Mouse (Mus musculus) bone marrow, adult 2 months (tissue): Measurements from ENCODE around the gene Cldn13. TPM values are rescaled to one million over a fixed set of nuclear protein-coding genes. Genes with fewer than 3 reads are reported as not detected.

Source experiments
- H3K27ac ChIP-seq: fragments of 200-500 bp; 2 replicates; pipeline ENCODE4 v1.5.1; 2012; ENCODE audit warnings: low read depth, mild to moderate bottlenecking, control low read depth, inconsistent platforms, low read length; ENCODE audit not compliant: control insufficient read depth, poor library complexity, insufficient read depth
- H3K4me1 ChIP-seq: fragments of 200-500 bp; 2 replicates; pipeline ENCODE4 v1.6.1; 2011; ENCODE audit warnings: low read length; ENCODE audit not compliant: control insufficient read depth, insufficient read depth
- H3K4me3 ChIP-seq: fragments of 200-500 bp; replicated peaks from 2 replicates; pipeline ENCODE3; 2011; ENCODE audit warnings: mild to moderate bottlenecking, low read depth, low read length, control low read depth; ENCODE audit not compliant: control insufficient read depth
- CTCF ChIP-seq: fragments of 200-500 bp; IDR thresholded peaks from 2 replicates; pipeline ENCODE4 v1.5.1; 2011; ENCODE audit warnings: low read length, control low read depth; ENCODE audit not compliant: control insufficient read depth, insufficient read depth
- POLR2A ChIP-seq: fragments of 200-500 bp; IDR thresholded peaks from 2 replicates; pipeline ENCODE4 v1.6.1; 2011; ENCODE audit warnings: low read depth, mild to moderate bottlenecking, control low read depth, low read length, borderline replicate concordance; ENCODE audit not compliant: control insufficient read depth
- WGBS: fragments of 180-500 bp; shearing (Covaris S2); methylation state at CpG from one replicate; pipeline ENCODE4 v1.1.7; 2018; 5-methylcytosine and 5-hydroxymethylcytosine counted together
- polyA plus RNA-seq: library from polyadenylated mRNA; stranded (reverse); fragments of >200 nt; gene quantifications from 2 replicates; pipeline ENCODE4 v1.2.4, GENCODE M21; 2011; ENCODE audit warnings: low replicate concordance; ENCODE audit not compliant: missing spikeins, insufficient read depth, insufficient read length

The Cldn13 gene
- polyA plus RNA-seq, 1 experiment: 224 TPM

DNA sequence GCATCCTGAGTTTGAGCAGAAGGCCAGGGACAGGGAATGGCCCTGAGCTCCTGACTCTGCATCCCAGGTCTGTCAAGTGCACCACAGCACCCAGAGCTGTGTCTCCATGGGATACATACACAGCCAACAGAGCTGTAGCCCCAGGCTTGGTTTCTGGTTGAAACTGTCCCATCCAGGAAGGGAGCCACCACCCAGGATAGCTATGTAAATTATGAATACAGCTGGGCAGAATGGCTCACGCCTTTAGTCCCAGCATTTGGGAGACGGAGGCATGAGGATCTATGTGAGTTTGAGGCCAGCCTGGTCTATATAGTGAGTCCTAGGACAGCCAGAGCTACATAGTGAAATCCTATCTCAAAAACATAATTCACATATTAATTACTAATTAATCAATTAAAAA lies 14.7 kb upstream of the Cldn13 start:
- Histone ChIP-seq H3K27ac (no peak overlapping the region), H3K4me1 (no peaks in the 10 kb centered on the region), H3K4me3 (no peak overlapping the region)
- WGBS: 90% methylated on average over 2 of the region's 2 CpGs
- TF ChIP-seq POLR2A (no peak), CTCF (no peak)

DNA sequence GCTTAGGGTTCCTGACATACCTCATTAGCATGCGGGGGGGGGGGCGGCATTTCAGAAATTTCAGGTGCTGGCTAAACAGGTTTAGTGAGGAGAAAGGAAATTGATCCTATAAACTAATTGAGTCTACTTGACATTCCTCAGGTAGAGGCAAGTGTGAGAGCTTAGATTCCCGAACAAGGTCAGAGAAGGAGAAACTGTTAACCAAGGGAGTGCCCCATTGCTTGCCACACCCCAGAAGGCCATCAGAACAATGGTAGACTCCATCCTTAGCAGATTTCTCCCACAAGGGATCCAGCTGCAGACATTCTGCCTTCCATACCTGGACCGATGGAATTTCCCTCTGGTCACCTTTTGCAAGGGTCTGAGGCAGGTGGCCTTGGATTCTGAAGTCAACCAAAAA lies 11.4 kb upstream of the Cldn13 start:
- WGBS: 92% methylated on average over 4 of the region's 4 CpGs
- Histone ChIP-seq H3K4me3 (no peak overlapping the region), H3K27ac (no peak overlapping the region), H3K4me1 (no peaks in the 10 kb centered on the region; the same call in 1 of the 2 replicates)
- no peak for TF ChIP-seq CTCF
- no peak for TF ChIP-seq POLR2A

DNA sequence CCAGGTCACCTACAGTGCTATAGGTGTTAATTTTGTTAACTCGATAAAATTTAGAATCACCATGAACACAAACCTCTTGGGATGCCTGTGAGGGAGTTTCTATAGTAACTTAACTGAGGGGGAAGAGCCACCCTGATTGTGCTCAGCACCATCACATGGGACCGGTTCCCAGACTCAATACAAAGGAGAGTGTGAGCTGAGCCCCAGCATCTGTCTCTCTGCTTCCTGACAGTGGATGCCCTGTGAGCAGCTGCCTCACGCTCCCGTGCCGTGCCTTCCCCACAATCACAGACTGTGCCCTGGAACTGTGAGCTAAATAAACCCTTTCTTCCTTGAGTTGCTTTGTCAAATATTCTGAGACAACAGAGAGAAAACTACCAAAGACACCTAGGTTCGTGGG lies 7.8 kb upstream of the Cldn13 start:
- no peak overlapping the region for H3K4me3 ChIP-seq
- WGBS: 67% methylated on average over 6 of the region's 6 CpGs
- TF ChIP-seq CTCF (no peak), POLR2A (no peak)
- H3K4me1 ChIP-seq: peaks cover 6% of the 10 kb centered on the region
- H3K27ac ChIP-seq: no peak overlapping the region

DNA sequence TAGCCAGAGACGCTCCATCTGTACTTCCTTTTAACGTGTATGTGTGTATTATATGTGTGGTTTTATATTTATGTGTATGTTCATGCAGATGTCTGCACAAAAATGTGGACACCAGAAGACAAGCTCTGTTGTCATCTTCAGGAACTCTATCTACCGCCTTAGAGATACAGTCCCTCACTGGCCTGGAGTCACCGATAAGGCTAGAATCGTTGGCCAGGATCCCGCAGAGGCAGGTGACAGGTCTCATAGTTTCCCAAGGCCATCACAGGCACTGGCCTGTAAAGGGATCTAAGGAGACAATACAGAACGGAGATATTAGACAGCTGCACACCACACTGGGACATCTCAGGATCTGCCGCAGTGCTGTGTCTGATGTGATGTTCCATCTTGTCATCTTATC lies 5.8 kb upstream of the Cldn13 start:
- peaks cover 6% of the 10 kb centered on the region for H3K4me1 ChIP-seq

DNA sequence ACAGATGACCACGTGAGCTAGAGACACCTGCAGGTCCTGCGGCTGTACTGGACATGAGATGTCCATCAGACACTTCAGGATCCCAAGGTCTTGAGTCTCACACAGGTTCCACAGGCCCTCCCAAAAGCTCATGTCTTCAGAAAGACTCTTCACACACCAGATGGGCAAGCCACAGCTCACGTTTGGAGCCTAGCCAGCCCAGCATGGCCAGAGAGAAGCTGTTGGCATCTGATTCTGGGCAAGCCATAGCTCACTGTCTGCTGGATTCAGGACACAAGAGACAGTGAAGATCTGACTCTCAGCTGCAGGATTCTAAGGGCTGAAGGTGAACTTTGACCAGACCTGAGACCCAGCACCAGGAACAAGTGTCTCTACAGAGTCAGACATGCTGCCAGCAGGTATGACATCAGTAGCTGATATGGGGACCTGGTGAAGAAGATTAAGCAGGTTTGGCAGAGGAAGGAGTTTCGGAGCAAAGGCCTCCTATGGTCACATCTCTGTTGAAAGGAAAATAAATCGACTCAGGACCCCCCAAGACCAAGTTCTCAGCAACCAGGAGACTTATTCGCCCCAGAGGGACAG lies 4.9 kb upstream of the Cldn13 start:
- H3K27ac ChIP-seq: peak overlapping the region; percentile 89
- H3K4me3 ChIP-seq: no peak overlapping the region
- H3K4me1 ChIP-seq: peaks cover 6% of the 10 kb centered on the region
- TF ChIP-seq POLR2A: no peak
- TF ChIP-seq CTCF: no peak
- WGBS: 59% methylated on average over 6 of the region's 6 CpGs

More for the DNA sequence above, 5.8 kb upstream of the Cldn13 start:
- WGBS: 59% methylated on average over 8 of the region's 8 CpGs
- no peak for TF ChIP-seq CTCF
- TF ChIP-seq POLR2A: no peak
- H3K27ac ChIP-seq: peak overlapping the region; percentile 90
- no peak overlapping the region for H3K4me3 ChIP-seq

DNA sequence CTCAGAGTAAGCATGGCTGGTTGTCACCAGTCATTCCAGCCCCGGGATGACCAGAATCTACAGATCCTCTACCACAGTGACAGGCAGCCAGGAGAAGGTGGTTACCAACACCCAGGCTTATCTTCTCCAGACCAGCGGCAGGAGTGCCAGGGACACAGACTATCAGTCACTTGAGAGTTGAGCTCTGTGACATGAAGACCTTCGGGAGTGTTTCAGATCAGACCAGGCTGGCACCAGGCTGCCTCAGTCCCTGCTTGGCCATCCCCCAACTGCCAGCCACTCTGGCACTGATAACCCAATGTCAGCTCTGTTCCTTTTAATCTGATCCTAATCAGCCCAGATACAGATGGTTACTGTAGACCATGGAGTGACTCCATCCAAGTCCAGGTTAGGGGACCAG lies 3.8 kb upstream of the Cldn13 start:
- Histone ChIP-seq H3K4me1 (peaks cover 6% of the 10 kb centered on the region), H3K4me3 (no peak overlapping the region), H3K27ac (peak overlapping the region; percentile 89)
- TF ChIP-seq CTCF (no peak), POLR2A (peak; percentile 63)
- WGBS: 61% methylated on average over 3 of the region's 3 CpGs

DNA sequence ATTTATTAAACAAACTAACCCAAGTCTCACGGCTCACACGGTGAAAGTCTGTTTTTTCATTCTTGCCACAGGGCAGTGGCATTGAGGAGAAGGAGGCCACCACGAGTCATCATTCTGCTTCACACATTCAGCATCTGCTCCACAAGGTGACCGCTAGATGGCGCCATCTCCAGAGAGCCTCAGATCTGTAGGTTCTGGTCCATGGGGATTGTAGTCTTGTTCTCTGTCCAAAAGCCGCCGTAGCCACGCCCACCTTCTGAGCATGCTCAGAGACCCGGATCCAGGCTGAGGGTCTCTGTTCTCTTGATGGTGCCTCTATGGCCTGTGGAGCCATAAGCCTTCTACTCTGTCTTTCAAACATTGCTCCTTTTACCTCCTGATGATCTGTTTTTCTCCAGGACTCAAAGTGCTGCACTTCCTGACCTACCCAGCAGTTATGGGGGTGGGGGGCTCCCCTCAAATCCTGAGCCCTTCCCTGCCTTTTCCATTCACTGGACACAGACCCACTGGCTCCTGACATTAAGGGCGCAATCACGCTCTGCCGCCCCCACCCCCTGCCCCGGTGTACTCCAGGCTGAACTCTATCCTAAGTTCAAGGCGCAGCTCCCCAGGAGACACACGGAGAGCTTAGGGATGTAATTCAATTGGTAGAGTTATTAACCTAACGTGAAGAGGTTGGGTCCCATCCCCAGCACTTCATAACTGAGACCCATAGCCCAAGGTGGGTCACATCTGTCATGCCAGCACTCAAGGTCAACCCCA lies 2.9 kb upstream of the Cldn13 start:
- TF ChIP-seq CTCF: peak; percentile 89
- no peak for TF ChIP-seq POLR2A
- Histone ChIP-seq H3K4me3 (peak overlapping the region; percentile 21), H3K4me1 (peaks cover 6% of the 10 kb centered on the region), H3K27ac (peak overlapping the region; percentile 88)
- WGBS: 39% methylated on average over 16 of the region's 16 CpGs

DNA sequence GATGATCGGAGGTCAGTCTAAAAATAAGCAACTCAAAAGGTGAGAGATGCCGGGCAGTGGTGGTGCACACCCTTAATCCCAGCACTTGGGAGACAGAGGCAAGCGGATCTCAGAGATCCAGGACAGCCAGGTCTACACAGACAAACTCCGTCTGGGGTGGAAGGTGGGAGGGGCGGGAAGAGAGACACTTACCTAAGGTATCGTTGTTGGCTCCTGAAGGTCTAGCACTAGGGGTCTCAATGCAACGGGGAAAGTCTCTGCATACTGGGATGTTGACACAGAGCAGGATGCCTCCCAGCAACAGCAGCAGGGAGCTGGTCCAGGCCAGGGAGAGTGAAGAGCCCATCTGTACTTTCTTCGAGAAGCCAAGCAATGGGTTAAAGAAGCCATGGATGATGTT lies 816 bp downstream of the Cldn13 start:
- H3K4me3 ChIP-seq: peak overlapping the region; percentile 60
- peak overlapping the region; percentile 87 for H3K27ac ChIP-seq
- WGBS: 65% methylated on average over 8 of the region's 8 CpGs
- TF ChIP-seq POLR2A (no peak), CTCF (no peak)
- H3K4me1 ChIP-seq: no peaks in the 10 kb centered on the region; the same call in 1 of the 2 replicates

DNA sequence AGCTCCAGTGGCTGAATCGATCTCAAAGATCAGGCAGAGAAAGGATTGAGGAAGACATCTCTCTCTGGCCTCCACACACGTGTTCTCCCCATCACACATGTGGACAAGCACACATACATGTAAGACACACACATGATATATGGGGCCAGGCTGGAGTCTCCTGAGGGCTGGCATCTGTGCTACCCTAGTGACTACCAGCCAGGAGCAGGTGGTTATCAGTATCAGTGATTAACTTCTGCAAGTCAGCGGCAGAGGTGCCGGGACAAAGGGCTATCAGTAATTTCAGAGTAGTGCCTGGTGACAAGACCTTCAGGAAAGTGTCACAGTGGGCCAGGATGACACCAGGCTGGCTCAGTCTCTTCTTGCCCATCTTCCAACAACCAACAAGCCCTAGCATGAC lies 1.6 kb downstream of the Cldn13 start:
- 67% methylated on average over 4 of the region's 4 CpGs for WGBS

More for the DNA sequence above, 1.6 kb downstream of the Cldn13 start:
- no peaks in the 10 kb centered on the region; the same call in 1 of the 2 replicates for H3K4me1 ChIP-seq
- H3K4me3 ChIP-seq: peak overlapping the region; percentile 60
- TF ChIP-seq CTCF (no peak), POLR2A (peak; percentile 77; the same call in 1 of the 2 replicates)
- H3K27ac ChIP-seq: peak overlapping the region; percentile 87
